Mouse (Mus musculus): Measurements from ENCODE around the gene Msantd2. TPM values are rescaled to one million over a fixed set of nuclear protein-coding genes. Genes with fewer than 3 reads are reported as not detected.

The Msantd2 gene
- polyA plus RNA-seq, 1 experiment from 2014 or later, result 50.7 TPM

DNA sequence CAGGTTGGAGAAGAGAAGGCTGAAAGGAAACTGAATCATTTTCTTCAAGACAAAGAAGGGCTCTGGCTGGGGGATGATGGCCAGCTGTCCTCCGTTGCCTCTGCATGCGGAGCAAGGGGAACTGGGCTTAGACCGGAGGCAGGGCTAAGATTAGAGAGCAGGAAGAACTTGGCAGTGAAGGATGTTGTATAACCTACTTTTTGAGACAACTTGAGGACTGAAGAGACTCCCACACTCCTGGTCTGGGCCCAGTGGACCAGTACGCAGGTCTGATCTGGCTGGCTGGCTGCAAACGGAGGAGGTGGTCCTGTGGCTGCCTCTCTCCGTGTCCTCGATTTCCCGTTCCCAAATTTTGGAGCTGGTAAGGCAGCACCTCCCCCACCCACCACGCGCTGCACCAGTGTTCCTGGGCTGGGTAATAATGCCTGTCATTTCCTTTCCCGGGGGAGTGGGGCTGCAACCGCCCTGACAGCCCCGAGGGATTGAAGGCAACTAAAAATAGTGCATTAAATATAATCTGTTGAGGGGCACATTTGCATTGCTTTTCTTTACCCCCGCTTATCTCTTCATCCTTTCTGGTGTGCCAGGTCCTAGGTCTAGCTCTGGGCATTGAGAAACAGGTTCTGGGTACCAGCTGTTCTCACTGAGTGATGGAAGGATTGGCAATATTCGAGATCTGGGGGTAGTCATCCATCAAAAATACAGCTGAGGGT, 78.9 kb downstream of the Msantd2 start:
- no peak overlapping the region for H3K27ac ChIP-seq
- H3K9me3 ChIP-seq (replicated peaks), result no peaks in the 10 kb centered on the region
- no peaks in the 10 kb centered on the region for H3K36me3 ChIP-seq
- no peak overlapping the region for H3K9ac ChIP-seq
- no peaks in the 10 kb centered on the region for H3K27me3 ChIP-seq
- H3K4me2 ChIP-seq (replicated peaks), result no peak overlapping the region
- no peak overlapping the region for H3K4me3 ChIP-seq
- 51% methylated on average over 15 of the region's 15 CpGs for WGBS
- peak; percentile 40; the same call in 1 of the 2 replicates for ATAC-seq (ENCODE audit: low FRiP score)
- peaks cover 11% of the 10 kb centered on the region for H3K4me1 ChIP-seq

- H3K9me3 ChIP-seq (replicated peaks), result no peaks in the 10 kb centered on the region
- H3K4me2 ChIP-seq (replicated peaks), result no peak overlapping the region
- H3K9ac ChIP-seq, result no peak overlapping the region
- ATAC-seq (ENCODE audit: low FRiP score), result no peak
- no peaks in the 10 kb centered on the region for H3K36me3 ChIP-seq
- H3K27ac ChIP-seq, result no peak overlapping the region
- peaks cover 11% of the 10 kb centered on the region for H3K4me1 ChIP-seq
- WGBS, result 43% methylated on average over 4 of the region's 4 CpGs
- no peaks in the 10 kb centered on the region for H3K27me3 ChIP-seq
- H3K4me3 ChIP-seq, result no peak overlapping the region
Measured at GRCm38 (mm10) chr9:37568605-37569214, 79.6 kb downstream of the Msantd2 start.

GRCm38 (mm10) chr9:37569231-37569835, 80.2 kb downstream of the Msantd2 start:
- no peak for ATAC-seq (ENCODE audit: low FRiP score)
- H3K4me3 ChIP-seq, result no peak overlapping the region
- peaks cover 11% of the 10 kb centered on the region for H3K4me1 ChIP-seq
- H3K4me2 ChIP-seq (replicated peaks), result no peak overlapping the region
- no peak overlapping the region for H3K27ac ChIP-seq
- WGBS, result 87% methylated on average over 2 of the region's 2 CpGs
- H3K9me3 ChIP-seq (replicated peaks), result no peaks in the 10 kb centered on the region
- no peaks in the 10 kb centered on the region for H3K36me3 ChIP-seq
- no peak overlapping the region for H3K9ac ChIP-seq
- no peaks in the 10 kb centered on the region for H3K27me3 ChIP-seq

DNA sequence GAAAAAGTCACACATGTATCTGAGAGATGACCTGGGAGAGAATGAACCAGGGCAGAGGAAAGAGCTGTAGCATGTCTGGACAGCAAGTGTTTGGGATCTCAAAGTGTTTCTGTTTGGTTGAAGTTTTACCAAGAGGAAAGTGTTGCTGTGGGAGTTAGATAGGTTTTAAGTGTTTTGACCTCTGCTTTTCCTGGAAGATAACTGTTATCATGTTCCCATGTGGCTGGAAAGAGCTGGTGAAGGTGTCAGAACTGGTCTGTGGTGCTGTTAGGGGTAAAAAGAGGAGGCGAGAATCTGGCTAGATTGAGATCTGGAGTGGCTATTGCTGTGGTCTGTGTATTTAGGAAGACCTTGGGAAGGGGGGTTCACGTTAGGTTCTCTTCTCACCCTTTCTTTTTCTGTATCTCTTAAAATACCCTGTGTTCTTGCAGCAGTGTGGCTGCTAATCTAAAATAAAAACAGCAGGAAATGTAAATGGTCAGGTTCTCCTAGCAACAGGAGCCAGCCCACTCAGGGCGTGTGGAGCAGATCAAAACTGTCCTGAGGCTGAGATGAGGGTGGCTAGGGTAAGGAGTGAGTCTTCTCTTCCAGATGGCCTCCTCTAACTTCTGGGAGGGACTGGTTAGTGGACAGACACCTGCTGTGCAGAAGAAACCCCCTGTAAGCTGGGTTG, 83.2 kb downstream of the Msantd2 start:
- no peaks in the 10 kb centered on the region for H3K36me3 ChIP-seq
- 68% methylated on average over 3 of the region's 3 CpGs for WGBS
- H3K9ac ChIP-seq, result no peak overlapping the region
- no peak for ATAC-seq (ENCODE audit: low FRiP score)
- no peaks in the 10 kb centered on the region for H3K9me3 ChIP-seq (replicated peaks)
- peaks cover 19% of the 10 kb centered on the region for H3K4me1 ChIP-seq
- H3K27ac ChIP-seq, result no peak overlapping the region
- H3K4me3 ChIP-seq, result no peak overlapping the region
- H3K4me2 ChIP-seq (replicated peaks), result no peak overlapping the region
- no peaks in the 10 kb centered on the region for H3K27me3 ChIP-seq

Other genes starting within 250 kb of the Msantd2 start
- 1.7 TPM in 2 replicates for gene Slc37a2, start 233.6 kb upstream of the Msantd2 start, polyA plus RNA-seq (2016; fragmentation: Nextera tagmentation; extraction: Ambion mirVana)
- gene Ccdc15, start 140.9 kb upstream of the Msantd2 start, polyA plus RNA-seq (2016; fragmentation: Nextera tagmentation; extraction: Ambion mirVana), result 8.2 and 10.5 TPM in 2 replicates
- gene Hepacam, start 122.0 kb upstream of the Msantd2 start, polyA plus RNA-seq (2016; fragmentation: Nextera tagmentation; extraction: Ambion mirVana), result 0.26 and 0.36 TPM in 2 replicates
- gene Robo4, start 87.4 kb upstream of the Msantd2 start, polyA plus RNA-seq (2016; fragmentation: Nextera tagmentation; extraction: Ambion mirVana), result 8.0 and 12.0 TPM in 2 replicates
- gene Robo3, start 56.1 kb upstream of the Msantd2 start, polyA plus RNA-seq (2016; fragmentation: Nextera tagmentation; extraction: Ambion mirVana), result 155 and 187 TPM in 2 replicates
- 31.6 and 32.7 TPM in 2 replicates for gene Esam, start 38.8 kb downstream of the Msantd2 start, polyA plus RNA-seq (2016; fragmentation: Nextera tagmentation; extraction: Ambion mirVana)
- 0.53 and 1.0 TPM in 2 replicates for gene Vsig2, start 49.9 kb downstream of the Msantd2 start, polyA plus RNA-seq (2016; fragmentation: Nextera tagmentation; extraction: Ambion mirVana)
- 15.4 and 15.5 TPM in 2 replicates for gene Nrgn, start 63.6 kb downstream of the Msantd2 start, polyA plus RNA-seq (2016; fragmentation: Nextera tagmentation; extraction: Ambion mirVana)
- gene Siae, start 66.4 kb downstream of the Msantd2 start, polyA plus RNA-seq (2016; fragmentation: Nextera tagmentation; extraction: Ambion mirVana), result 9.4 and 12.1 TPM in 2 replicates
- gene Spa17, start 124.4 kb downstream of the Msantd2 start, polyA plus RNA-seq (2016; fragmentation: Nextera tagmentation; extraction: Ambion mirVana), result 17.9 and 22.9 TPM in 2 replicates
- 129 and 140 TPM in 2 replicates for gene Tbrg1, start 168.0 kb downstream of the Msantd2 start, polyA plus RNA-seq (2016; fragmentation: Nextera tagmentation; extraction: Ambion mirVana)
- gene Panx3, start 179.9 kb downstream of the Msantd2 start, polyA plus RNA-seq (2016; fragmentation: Nextera tagmentation; extraction: Ambion mirVana), result 0.79 and 3.0 TPM in 2 replicates
- gene Olfr160, start 226.9 kb downstream of the Msantd2 start, polyA plus RNA-seq (2016; fragmentation: Nextera tagmentation; extraction: Ambion mirVana), result not detected in 2 replicates

Measured in hindbrain, embryonic 12.5 days (tissue).